ENCODE assay signal across 12 mouse cellular contexts in genomic region chr17:84420276-84420639, GRCm38 (mm10). TPM values are rescaled to one million over a fixed set of nuclear protein-coding genes. Genes with fewer than 3 reads are reported as not detected.
DNase-seq lines count a peak whose midpoint lies in the region; ATAC-seq and TF ChIP-seq lines count a peak whose summit lies in the region.
"Had no signal": no experiment of that assay in that cellular context is flagged by ENCODE, and none has a peak within 500 bp of the region (broad histone marks: within the 10 kb centered on the region; RNA-seq: fewer than 3 reads in every experiment).

No protein-coding gene starts in this region.

- 50% methylated on average over 3 of the region's 3 CpGs for WGBS in heart, embryonic 13.5 days
- 51% methylated on average over 3 of the region's 3 CpGs for WGBS in liver, embryonic 12.5 days (ENCODE audit: insufficient replicate concordance)
- 65% methylated on average over 3 of the region's 3 CpGs for WGBS in liver, postnatal 0 days (ENCODE audit: insufficient replicate concordance)
- WGBS in limb, embryonic 13.5 days: 68% methylated on average over 3 of the region's 3 CpGs

- no peak for TF ChIP-seq CTCF in liver, postnatal 0 days (IDR thresholded peaks at IDR 0.05; ENCODE audit: low read depth)
- TF ChIP-seq CTCF in MEL (IDR thresholded peaks at IDR 0.05 in 2 of 3, conservative IDR thresholded peaks at IDR 0.05 in 1 of 3; ENCODE audit: control insufficient read depth in 1 of 3, insufficient read depth in 1 of 3, low read depth in 2 of 3, low read length in 3 of 3, poor library complexity in 1 of 3, severe bottlenecking in 1 of 3): no peak

- H3K4me1 ChIP-seq in heart, embryonic 13.5 days: peaks cover 18% of the 10 kb centered on the region
- H3K4me1 ChIP-seq in liver, embryonic 12.5 days: peaks cover 11% of the 10 kb centered on the region
- H3K4me1 ChIP-seq in liver, postnatal 0 days (ENCODE audit: insufficient read depth): peaks cover 3% of the 10 kb centered on the region; the same call in 1 of the 2 replicates
- H3K4me1 ChIP-seq in MEL (ENCODE audit: control insufficient read depth in 1 of 2, insufficient read depth in 2 of 2, low read length in 2 of 2): peaks cover 5 to 12% of the 10 kb centered on the region in 2 experiments; a peak in 3 of 4 replicates
- peaks cover 39% of the 10 kb centered on the region for H3K4me1 ChIP-seq in limb, embryonic 13.5 days

- peak overlapping the region; percentile 79 for H3K27ac ChIP-seq in heart, embryonic 13.5 days (replicated peaks)
- peak overlapping the region; percentile 30; the same call in 1 of the 2 replicates for H3K27ac ChIP-seq in liver, embryonic 12.5 days
- no peak overlapping the region for H3K27ac ChIP-seq in liver, postnatal 0 days (ENCODE audit: low read depth)
- peak overlapping the region; percentile 78 for H3K27ac ChIP-seq in MEL (ENCODE audit: control insufficient read depth, low read depth, low read length)
- H3K27ac ChIP-seq in limb, embryonic 13.5 days: 0 out of 2 replicates have a peak overlapping the region, but pooled peaks have one; percentile 28

- peaks cover 39% of the 10 kb centered on the region for H3K36me3 ChIP-seq in heart, embryonic 13.5 days
- H3K36me3 ChIP-seq in liver, embryonic 12.5 days: peaks cover 63% of the 10 kb centered on the region
- peaks cover 23% of the 10 kb centered on the region; the same call in 1 of the 2 replicates for H3K36me3 ChIP-seq in liver, postnatal 0 days (replicated peaks; ENCODE audit: insufficient read depth, low read length)
- H3K36me3 ChIP-seq in MEL (ENCODE audit: control insufficient read depth in 1 of 2, insufficient read depth in 2 of 2, low read length in 2 of 2): peaks cover 20 to 21% of the 10 kb centered on the region in 2 experiments
- H3K36me3 ChIP-seq in limb, embryonic 13.5 days: peaks cover 26% of the 10 kb centered on the region

- H3K4me3 ChIP-seq in heart, embryonic 13.5 days: no peak overlapping the region
- H3K4me3 ChIP-seq in liver, embryonic 12.5 days: no peak overlapping the region
- H3K4me3 ChIP-seq in liver, postnatal 0 days (ENCODE audit: low read depth, low read length): no peak overlapping the region
- H3K4me3 ChIP-seq in MEL (ENCODE audit: control insufficient read depth in 1 of 2, insufficient read depth in 1 of 2, low read depth in 2 of 2, low read length in 2 of 2): no peak overlapping the region
- H3K4me3 ChIP-seq in limb, embryonic 13.5 days: no peak overlapping the region

- DNase-seq in heart, adult 18-20 months: no peak
- DNase-seq in liver, postnatal 0 days: no peak
- DNase-seq in MEL (ENCODE audit: low read depth, low spot score): no peak
- DNase-seq in frontal cortex, postnatal 10 days (ENCODE audit: low spot score in 2 of 2): no peak
- no peak for DNase-seq in layer of hippocampus, postnatal 14 days (ENCODE audit: low spot score in 2 of 2)
- DNase-seq: cerebellum, postnatal 14 days; gastrocnemius, postnatal 25 days; kidney, adult 9 months; lung, adult 2 months had no signal

- no peaks in the 10 kb centered on the region for H3K27me3 ChIP-seq in heart, embryonic 13.5 days (replicated peaks)
- H3K27me3 ChIP-seq in liver, embryonic 12.5 days (replicated peaks): no peaks in the 10 kb centered on the region
- no peaks in the 10 kb centered on the region for H3K27me3 ChIP-seq in liver, postnatal 0 days (ENCODE audit: insufficient read depth, low read length)
- no peaks in the 10 kb centered on the region for H3K27me3 ChIP-seq in MEL (ENCODE audit: control insufficient read depth in 1 of 2, insufficient read depth in 2 of 2, low read length in 2 of 2)
- H3K27me3 ChIP-seq in limb, embryonic 13.5 days: no peaks in the 10 kb centered on the region

- ATAC-seq in heart, embryonic 13.5 days (ENCODE audit: extremely low read depth, insufficient number of reproducible peaks, low FRiP score, low TSS enrichment): no peak
- ATAC-seq in liver, embryonic 12.5 days: peak; percentile 18; the same call in 1 of the 2 replicates
- no peak for ATAC-seq in liver, postnatal 0 days
- ATAC-seq in limb, embryonic 13.5 days (ENCODE audit: low FRiP score, low read depth): no peak

- TF ChIP-seq EP300 in liver, postnatal 0 days (IDR thresholded peaks at IDR 0.05; ENCODE audit: low read depth): no peak
- TF ChIP-seq EP300 in MEL (IDR thresholded peaks at IDR 0.05; ENCODE audit: low read depth in 1 of 2, low read length in 2 of 2): no peak

- peak in 1 of 2 experiments; percentile 24; a peak in 1 of 4 replicates for TF ChIP-seq POLR2A in MEL (IDR thresholded peaks at IDR 0.05; ENCODE audit: control insufficient read depth in 1 of 2, insufficient read depth in 1 of 2, low read depth in 1 of 2, low read length in 2 of 2, poor library complexity in 1 of 2)

- H3K79me2 ChIP-seq in MEL (ENCODE audit: control insufficient read depth, insufficient read depth, low read length, poor library complexity): 0 out of 2 replicates have a peak, but pooled peaks cover 3% of the 10 kb centered on the region

- H3K4me2 ChIP-seq in heart, embryonic 13.5 days: peak overlapping the region; percentile 35
- H3K4me2 ChIP-seq in liver, embryonic 12.5 days: no peak overlapping the region
- no peak overlapping the region for H3K4me2 ChIP-seq in liver, postnatal 0 days (ENCODE audit: low read depth, low read length)
- H3K4me2 ChIP-seq in limb, embryonic 13.5 days (replicated peaks): no peak overlapping the region

- H3K9ac ChIP-seq in heart, embryonic 13.5 days: peak overlapping the region; percentile 48; the same call in 1 of the 2 replicates
- no peak overlapping the region for H3K9ac ChIP-seq in liver, embryonic 12.5 days
- no peak overlapping the region for H3K9ac ChIP-seq in liver, postnatal 0 days (replicated peaks)
- peak overlapping the region; percentile 6; the same call in 1 of the 2 replicates for H3K9ac ChIP-seq in MEL (ENCODE audit: control insufficient read depth, low read depth, low read length, poor library complexity, severe bottlenecking)
- no peak overlapping the region for H3K9ac ChIP-seq in limb, embryonic 13.5 days

- no peak for TF ChIP-seq RAD21 in MEL (IDR thresholded peaks at IDR 0.05; ENCODE audit: low read depth, low read length)

- H3K9me3 ChIP-seq in heart, embryonic 13.5 days: no peaks in the 10 kb centered on the region
- H3K9me3 ChIP-seq in liver, embryonic 12.5 days (replicated peaks): no peaks in the 10 kb centered on the region
- no peaks in the 10 kb centered on the region for H3K9me3 ChIP-seq in liver, postnatal 0 days (ENCODE audit: low read length)
- no peaks in the 10 kb centered on the region for H3K9me3 ChIP-seq in MEL (replicated peaks; ENCODE audit: insufficient read depth, low read length)
- no peaks in the 10 kb centered on the region for H3K9me3 ChIP-seq in limb, embryonic 13.5 days

TF ChIP-seq in MEL, 35 proteins besides CTCF, POLR2A, EP300 and RAD21:
- TF ChIP-seq USF2 (IDR thresholded peaks at IDR 0.05; ENCODE audit: borderline replicate concordance in 1 of 2, insufficient read depth in 1 of 2, low read depth in 1 of 2, low read length in 2 of 2) (no peak), ZC3H11A (IDR thresholded peaks at IDR 0.05; ENCODE audit: low read depth, low read length) (no peak), NRF1 (IDR thresholded peaks at IDR 0.05; ENCODE audit: insufficient read depth, low read depth, low read length, poor library complexity, severe bottlenecking) (no peak), MEF2A (IDR thresholded peaks at IDR 0.05; ENCODE audit: extremely low read depth, insufficient replicate concordance, low read depth, low read length, poor library complexity, severe bottlenecking) (no peak), MYB (IDR thresholded peaks at IDR 0.05; ENCODE audit: low read depth, low read length) (no peak), GATA1 (IDR thresholded peaks at IDR 0.05; ENCODE audit: low read depth, low read length) (no peak), MAFK (IDR thresholded peaks at IDR 0.05; ENCODE audit: borderline replicate concordance, low read depth, low read length) (no peak), MXI1 (IDR thresholded peaks at IDR 0.05; ENCODE audit: low read depth, low read length) (no peak; the same call in 1 of the 2 replicates), ZNF384 (IDR thresholded peaks at IDR 0.05; ENCODE audit: low read depth, low read length) (no peak), JUND (IDR thresholded peaks at IDR 0.05; ENCODE audit: low read depth, low read length) (no peak), CHD2 (IDR thresholded peaks at IDR 0.05; ENCODE audit: low read length) (no peak), POLR2AphosphoS2 (IDR thresholded peaks at IDR 0.05; ENCODE audit: low read length) (no peak), BHLHE40 (IDR thresholded peaks at IDR 0.05; ENCODE audit: borderline replicate concordance, low read depth, low read length) (no peak)
TF ChIP-seq in MEL: peak in this region for 0.

RNA-seq across cellular contexts. Expression of gene Thada, which starts 45.7 kb away (rescaled TPM):
- polyA plus RNA-seq in heart, embryonic 13.5 days (2015; fragmentation: Nextera tagmentation; extraction: Ambion mirVana): 4.6 and 5.6 TPM in 2 replicates
- 1 to 10 TPM; 7.5 to 8.7 TPM for total RNA-seq in heart, adult 18-20 months (2021)
- 6.1 and 7.8 TPM in 2 replicates for polyA plus RNA-seq in liver, embryonic 12.5 days (2016; fragmentation: Nextera tagmentation; extraction: Ambion mirVana)
- 1.2 and 1.5 TPM in 2 replicates for polyA plus RNA-seq in liver, postnatal 0 days (2015; fragmentation: Nextera tagmentation; extraction: Ambion mirVana)
- total RNA-seq in MEL (2012; rRNA removed): 17.5 and 19.8 TPM in 2 replicates
- 10 to 100 TPM in 1 of 2 experiments, not detected in 1; 20.6 TPM for polyA plus RNA-seq in MEL (2012; ENCODE audit: insufficient read depth in 1 of 2, insufficient read length in 2 of 2, low read depth in 1 of 2, low replicate concordance in 2 of 2, missing spikeins in 1 of 2)
- polyA plus RNA-seq in limb, embryonic 13.5 days (2015; fragmentation: Nextera tagmentation; extraction: Ambion mirVana): 8.2 and 9.1 TPM in 2 replicates
- total RNA-seq in layer of hippocampus, postnatal 14 days (2021): 10 to 100 TPM; 13.0 to 14.4 TPM

Comparison
In these comparisons a context has a peak if more than half of its experiments do, and no peak if none do; other contexts are left out.
1. H3K9ac ChIP-seq: peak in heart, embryonic 13.5 days (single experiment) and MEL (single experiment); none in liver, embryonic 12.5 days (single experiment), liver, postnatal 0 days (single experiment) and limb, embryonic 13.5 days (single experiment).